Mouse (Mus musculus) embryonic fibroblast, embryonic 13.5 days (primary cell): Measurements from ENCODE around the gene Irx2.

Experiments used
- CTCF ChIP-seq: IDR thresholded peaks from 2 replicates; pipeline ENCODE4 v1.5.1; 2011; ENCODE audit warnings: mild to moderate bottlenecking, control low read depth, low read length, moderate library complexity, borderline replicate concordance; ENCODE audit not compliant: insufficient read depth
- POLR2A ChIP-seq: IDR thresholded peaks from 2 replicates; pipeline ENCODE4 v1.6.1; 2011; ENCODE audit warnings: low read depth, mild to moderate bottlenecking, control low read depth, low read length, moderate library complexity

DNA sequence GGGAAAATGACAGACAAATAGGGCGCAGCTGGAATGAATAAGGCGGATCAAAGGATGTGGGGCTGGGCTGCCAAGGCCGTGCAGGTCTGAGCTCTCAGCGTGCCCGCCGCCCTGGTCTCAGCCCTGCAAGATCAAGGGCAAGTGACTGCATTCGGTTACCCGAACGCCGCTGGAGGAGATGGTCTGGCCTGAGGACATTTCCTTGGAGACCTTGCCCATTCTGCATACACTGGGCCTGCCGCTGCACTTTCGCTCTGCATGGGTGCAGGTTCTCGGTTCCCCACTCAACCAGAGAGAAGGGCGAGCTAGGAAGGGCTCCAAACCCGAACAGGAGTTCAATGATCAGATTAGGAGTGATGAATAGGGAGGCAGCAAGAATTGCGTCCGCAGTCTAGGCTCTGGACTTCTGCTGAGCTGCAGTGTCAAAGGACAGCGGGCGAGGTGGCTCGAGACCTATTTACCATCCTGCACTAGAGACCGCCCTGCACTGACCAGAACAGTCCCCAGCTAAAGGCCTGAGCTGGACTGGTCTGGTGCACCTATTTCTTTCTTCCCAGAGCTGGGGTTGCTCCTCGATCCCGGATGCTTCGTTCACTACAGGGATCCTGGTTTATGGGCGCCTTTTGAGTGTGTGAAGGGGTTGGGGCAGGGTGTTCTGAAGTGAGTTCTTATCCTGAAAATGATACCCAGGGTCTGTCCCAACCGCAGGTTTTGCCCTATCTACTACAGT is 9.9 kb downstream of the Irx2 start:
- TF ChIP-seq CTCF (no peak), POLR2A (no peak)
